Mouse (Mus musculus) limb, embryonic 10.5 days (tissue): Measurements from ENCODE around the gene Ect2l. TPM values are rescaled to one million over a fixed set of nuclear protein-coding genes. Genes with fewer than 3 reads are reported as not detected.
A peak's percentile ranks its signal among the peaks of the same experiment; 100 is the strongest.

Experiments
- DNase-seq: peaks from one replicate; pipeline ENCODE4 v3.0.0-alpha.2; 2017; ENCODE audit warnings: low spot score
- H3K27ac ChIP-seq: fragments of 300-500 bp; sonication (generic); 2 replicates; pipeline ENCODE4 v1.5.1; 2016; ENCODE audit warnings: mild to moderate bottlenecking
- H3K27me3 ChIP-seq: fragments of 300-500 bp; sonication (generic); 2 replicates; pipeline ENCODE4 v1.6.1; 2016; ENCODE audit warnings: low read depth, mild to moderate bottlenecking; ENCODE audit not compliant: poor library complexity, severe bottlenecking
- H3K36me3 ChIP-seq: fragments of 300-500 bp; sonication (generic); 2 replicates; pipeline ENCODE4 v1.6.1; 2016; ENCODE audit warnings: mild to moderate bottlenecking, moderate library complexity
- H3K4me1 ChIP-seq: fragments of 300-500 bp; sonication (generic); 2 replicates; pipeline ENCODE4 v1.6.1; 2016
- H3K4me3 ChIP-seq: fragments of 300-500 bp; sonication (generic); 2 replicates; pipeline ENCODE4 v1.5.1; 2016; ENCODE audit warnings: mild to moderate bottlenecking, moderate library complexity
- H3K9me3 ChIP-seq: fragments of 300-500 bp; sonication (generic); replicated peaks from 2 replicates; pipeline ENCODE4 v1.6.1; 2016; ENCODE audit warnings: mild to moderate bottlenecking
- WGBS: fragments of 180-500 bp; shearing (Covaris S2); methylation state at CpG from one replicate; pipeline ENCODE4 v1.1.7; 2016; 5-methylcytosine and 5-hydroxymethylcytosine counted together
- polyA plus RNA-seq: library from polyadenylated mRNA; unstranded; fragments of >200 nt; fragmentation: Nextera tagmentation; extraction: Ambion mirVana; gene quantifications from 2 replicates; pipeline ENCODE4 v1.2.1, GENCODE M21; 2016

Ect2l gene
- polyA plus RNA-seq, 1 experiment from 2014 or later: 0.54 TPM

GRCm38 (mm10) chr10:18204067-18204466 lies 6.6 kb downstream of the Ect2l start:
- Histone ChIP-seq H3K27ac (no peak overlapping the region), H3K4me1 (peaks cover 7% of the 10 kb centered on the region), H3K36me3 (no peaks in the 10 kb centered on the region), H3K9me3 (no peaks in the 10 kb centered on the region), H3K27me3 (no peaks in the 10 kb centered on the region), H3K4me3 (no peak overlapping the region)
- peak; percentile 43 for DNase-seq
- WGBS: 8% methylated on average over 7 of the region's 7 CpGs

GRCm38 (mm10) chr10:18202401-18202800 lies 8.3 kb downstream of the Ect2l start:
- WGBS: 63% methylated on average over 3 of the region's 3 CpGs
- no peaks in the 10 kb centered on the region for H3K36me3 ChIP-seq
- DNase-seq: no peak
- no peaks in the 10 kb centered on the region for H3K27me3 ChIP-seq
- no peak overlapping the region for H3K4me3 ChIP-seq
- no peaks in the 10 kb centered on the region for H3K9me3 ChIP-seq
- H3K27ac ChIP-seq: no peak overlapping the region
- H3K4me1 ChIP-seq: peaks cover 7% of the 10 kb centered on the region

- Histone ChIP-seq H3K36me3 (no peaks in the 10 kb centered on the region), H3K4me1 (peaks cover 7% of the 10 kb centered on the region), H3K9me3 (no peaks in the 10 kb centered on the region), H3K27me3 (no peaks in the 10 kb centered on the region), H3K27ac (no peak overlapping the region), H3K4me3 (no peak overlapping the region)
- 86% methylated on average over 9 of the region's 9 CpGs for WGBS
- DNase-seq: no peak
Measured at GRCm38 (mm10) chr10:18200656-18201055, 10.0 kb downstream of the Ect2l start.

- H3K27ac ChIP-seq: no peak overlapping the region
- WGBS: 93% methylated on average over 4 of the region's 4 CpGs
Measured at GRCm38 (mm10) chr10:18199919-18200318, 10.8 kb downstream of the Ect2l start.

GRCm38 (mm10) chr10:18198286-18199015 lies 12.2 kb downstream of the Ect2l start:
- 92% methylated on average over 5 of the region's 5 CpGs for WGBS

More at GRCm38 (mm10) chr10:18199919-18200318, 10.8 kb downstream of the Ect2l start:
- Histone ChIP-seq H3K4me1 (peaks cover 9% of the 10 kb centered on the region), H3K4me3 (no peak overlapping the region), H3K27me3 (no peaks in the 10 kb centered on the region), H3K9me3 (no peaks in the 10 kb centered on the region), H3K36me3 (no peaks in the 10 kb centered on the region)
- no peak for DNase-seq

GRCm38 (mm10) chr10:18197206-18197979 lies 13.3 kb downstream of the Ect2l start:
- no peak overlapping the region for H3K27ac ChIP-seq
- peaks cover 6% of the 10 kb centered on the region; the same call in 1 of the 2 replicates for H3K4me1 ChIP-seq
- H3K9me3 ChIP-seq: no peaks in the 10 kb centered on the region
- DNase-seq: peak; percentile 69
- H3K36me3 ChIP-seq: no peaks in the 10 kb centered on the region
- peak overlapping the region; percentile 24; the same call in 1 of the 2 replicates for H3K4me3 ChIP-seq
- no peaks in the 10 kb centered on the region for H3K27me3 ChIP-seq
- 71% methylated on average over 14 of the region's 14 CpGs for WGBS

More at GRCm38 (mm10) chr10:18198286-18199015, 12.2 kb downstream of the Ect2l start:
- peaks cover 6% of the 10 kb centered on the region; the same call in 1 of the 2 replicates for H3K4me1 ChIP-seq
- no peaks in the 10 kb centered on the region for H3K27me3 ChIP-seq
- H3K4me3 ChIP-seq: no peak overlapping the region
- H3K27ac ChIP-seq: no peak overlapping the region
- DNase-seq: no peak
- H3K9me3 ChIP-seq: no peaks in the 10 kb centered on the region
- H3K36me3 ChIP-seq: no peaks in the 10 kb centered on the region

- peaks cover 6% of the 10 kb centered on the region; the same call in 1 of the 2 replicates for H3K4me1 ChIP-seq
- no peak overlapping the region for H3K4me3 ChIP-seq
- no peaks in the 10 kb centered on the region for H3K36me3 ChIP-seq
- no peaks in the 10 kb centered on the region for H3K27me3 ChIP-seq
- 44% methylated on average over 14 of the region's 14 CpGs for WGBS
- peak; percentile 60 for DNase-seq
- H3K27ac ChIP-seq: no peak overlapping the region
- H3K9me3 ChIP-seq: no peaks in the 10 kb centered on the region
Measured at GRCm38 (mm10) chr10:18194737-18195141, 16.0 kb downstream of the Ect2l start.

- Histone ChIP-seq H3K9me3 (no peaks in the 10 kb centered on the region), H3K4me3 (no peak overlapping the region), H3K27me3 (no peaks in the 10 kb centered on the region), H3K27ac (no peak overlapping the region), H3K36me3 (no peaks in the 10 kb centered on the region), H3K4me1 (peaks cover 6% of the 10 kb centered on the region; the same call in 1 of the 2 replicates)
- no peak for DNase-seq
- 74% methylated on average over 11 of the region's 11 CpGs for WGBS
Measured at GRCm38 (mm10) chr10:18194156-18194555, 16.5 kb downstream of the Ect2l start.

GRCm38 (mm10) chr10:18193221-18193620 lies 17.5 kb downstream of the Ect2l start:
- no peak overlapping the region for H3K27ac ChIP-seq
- 82% methylated on average over 11 of the region's 11 CpGs for WGBS
- DNase-seq: no peak

GRCm38 (mm10) chr10:18191706-18192105 lies 19.0 kb downstream of the Ect2l start:
- H3K4me1 ChIP-seq: peaks cover 6% of the 10 kb centered on the region; the same call in 1 of the 2 replicates
- DNase-seq: no peak
- 78% methylated on average over 8 of the region's 8 CpGs for WGBS
- H3K4me3 ChIP-seq: no peak overlapping the region
- H3K36me3 ChIP-seq: no peaks in the 10 kb centered on the region
- no peak overlapping the region for H3K27ac ChIP-seq
- H3K27me3 ChIP-seq: no peaks in the 10 kb centered on the region
- H3K9me3 ChIP-seq: no peaks in the 10 kb centered on the region

More at GRCm38 (mm10) chr10:18193221-18193620, 17.5 kb downstream of the Ect2l start:
- H3K9me3 ChIP-seq: no peaks in the 10 kb centered on the region
- H3K4me1 ChIP-seq: peaks cover 6% of the 10 kb centered on the region; the same call in 1 of the 2 replicates
- H3K27me3 ChIP-seq: no peaks in the 10 kb centered on the region
- H3K4me3 ChIP-seq: no peak overlapping the region
- H3K36me3 ChIP-seq: no peaks in the 10 kb centered on the region

GRCm38 (mm10) chr10:18189498-18189897 lies 21.2 kb downstream of the Ect2l start:
- no peaks in the 10 kb centered on the region for H3K9me3 ChIP-seq
- H3K36me3 ChIP-seq: no peaks in the 10 kb centered on the region
- H3K4me3 ChIP-seq: no peak overlapping the region
- no peaks in the 10 kb centered on the region for H3K4me1 ChIP-seq
- WGBS: 88% methylated on average over 4 of the region's 4 CpGs
- H3K27me3 ChIP-seq: no peaks in the 10 kb centered on the region
- H3K27ac ChIP-seq: no peak overlapping the region
- no peak for DNase-seq

GRCm38 (mm10) chr10:18188564-18188963 lies 22.1 kb downstream of the Ect2l start:
- DNase-seq: no peak
- no peaks in the 10 kb centered on the region for H3K27me3 ChIP-seq
- H3K4me1 ChIP-seq: no peaks in the 10 kb centered on the region
- no peaks in the 10 kb centered on the region for H3K36me3 ChIP-seq
- H3K4me3 ChIP-seq: no peak overlapping the region
- WGBS: 84% methylated on average over 6 of the region's 6 CpGs
- no peaks in the 10 kb centered on the region for H3K9me3 ChIP-seq
- H3K27ac ChIP-seq: no peak overlapping the region

GRCm38 (mm10) chr10:18182246-18182645 lies 28.4 kb downstream of the Ect2l start:
- no peak for DNase-seq
- Histone ChIP-seq H3K4me1 (no peaks in the 10 kb centered on the region), H3K9me3 (no peaks in the 10 kb centered on the region), H3K4me3 (no peak overlapping the region), H3K27me3 (no peaks in the 10 kb centered on the region), H3K27ac (no peak overlapping the region), H3K36me3 (no peaks in the 10 kb centered on the region)
- 91% methylated on average over 5 of the region's 5 CpGs for WGBS
